Mouse (Mus musculus): Measurements from ENCODE around the gene Nr2f2. TPM values are rescaled to one million over a fixed set of nuclear protein-coding genes. Genes with fewer than 3 reads are reported as not detected.

Gene Nr2f2
- polyA plus RNA-seq, 1 experiment from 2014 or later, result 97.9 TPM

- Histone ChIP-seq H3K27me3 (peaks cover 71% of the 10 kb centered on the region), H3K4me2 (peak overlapping the region; percentile 70), H3K4me3 (peak overlapping the region; percentile 72), H3K4me1 (peaks cover 16% of the 10 kb centered on the region; the same call in 1 of the 2 replicates), H3K27ac (peak overlapping the region; percentile 99), H3K9ac (peak overlapping the region; percentile 94), H3K36me3 (ENCODE audit: poor library complexity, severe bottlenecking) (peaks cover 12% of the 10 kb centered on the region), H3K9me3 (replicated peaks) (no peaks in the 10 kb centered on the region)
- WGBS, result 23% methylated on average over 5 of the region's 5 CpGs
- no peak for ATAC-seq
Observed at GRCm38 (mm10) chr7:70355691-70356568, 10.6 kb downstream of the Nr2f2 start.

GRCm38 (mm10) chr7:70355357-70355620 is 11.2 kb downstream of the Nr2f2 start:
- H3K27ac ChIP-seq, result peak overlapping the region; percentile 99
- H3K4me3 ChIP-seq, result peak overlapping the region; percentile 72
- H3K36me3 ChIP-seq (ENCODE audit: poor library complexity, severe bottlenecking), result peaks cover 12% of the 10 kb centered on the region
- 6% methylated on average over 2 of the region's 2 CpGs for WGBS
- peak overlapping the region; percentile 70 for H3K4me2 ChIP-seq
- peaks cover 17% of the 10 kb centered on the region for H3K4me1 ChIP-seq
- H3K9ac ChIP-seq, result peak overlapping the region; percentile 94
- H3K9me3 ChIP-seq (replicated peaks), result no peaks in the 10 kb centered on the region
- H3K27me3 ChIP-seq, result peaks cover 77% of the 10 kb centered on the region
- ATAC-seq, result no peak

GRCm38 (mm10) chr7:70354606-70355356 is 11.8 kb downstream of the Nr2f2 start:
- H3K4me1 ChIP-seq, result peaks cover 16% of the 10 kb centered on the region

GRCm38 (mm10) chr7:70353151-70353550 is 13.4 kb downstream of the Nr2f2 start:
- ATAC-seq, result no peak
- H3K4me1 ChIP-seq, result peaks cover 27% of the 10 kb centered on the region
- H3K4me3 ChIP-seq, result peak overlapping the region; percentile 56
- peaks cover 81% of the 10 kb centered on the region for H3K27me3 ChIP-seq
- peaks cover 11% of the 10 kb centered on the region for H3K36me3 ChIP-seq (ENCODE audit: poor library complexity, severe bottlenecking)
- WGBS, result 8% methylated on average over 4 of the region's 4 CpGs
- peak overlapping the region; percentile 49 for H3K27ac ChIP-seq
- H3K9me3 ChIP-seq (replicated peaks), result no peaks in the 10 kb centered on the region
- H3K4me2 ChIP-seq, result peak overlapping the region; percentile 80
- peak overlapping the region; percentile 85 for H3K9ac ChIP-seq

More at GRCm38 (mm10) chr7:70354606-70355356, 11.8 kb downstream of the Nr2f2 start:
- 8% methylated on average over 14 of the region's 14 CpGs for WGBS
- peak overlapping the region; percentile 72 for H3K4me3 ChIP-seq
- peak overlapping the region; percentile 99 for H3K27ac ChIP-seq
- peak overlapping the region; percentile 94 for H3K9ac ChIP-seq
- H3K36me3 ChIP-seq (ENCODE audit: poor library complexity, severe bottlenecking), result peaks cover 12% of the 10 kb centered on the region
- H3K27me3 ChIP-seq, result peaks cover 77% of the 10 kb centered on the region
- ATAC-seq, result 0 out of 2 replicates have a peak, but pooled peaks have one; percentile 6
- peak overlapping the region; percentile 70 for H3K4me2 ChIP-seq
- H3K9me3 ChIP-seq (replicated peaks), result no peaks in the 10 kb centered on the region

GRCm38 (mm10) chr7:70352617-70353016 is 13.9 kb downstream of the Nr2f2 start:
- 9% methylated on average over 3 of the region's 3 CpGs for WGBS
- peak overlapping the region; percentile 97 for H3K27ac ChIP-seq
- no peaks in the 10 kb centered on the region for H3K9me3 ChIP-seq (replicated peaks)
- H3K4me2 ChIP-seq, result peak overlapping the region; percentile 80
- peak overlapping the region; percentile 56 for H3K4me3 ChIP-seq
- peaks cover 6% of the 10 kb centered on the region for H3K36me3 ChIP-seq (ENCODE audit: poor library complexity, severe bottlenecking)
- ATAC-seq, result no peak
- H3K9ac ChIP-seq, result peak overlapping the region; percentile 85
- peaks cover 29% of the 10 kb centered on the region for H3K4me1 ChIP-seq
- peaks cover 81% of the 10 kb centered on the region for H3K27me3 ChIP-seq

GRCm38 (mm10) chr7:70351981-70352560 is 14.5 kb downstream of the Nr2f2 start:
- Histone ChIP-seq H3K27ac (peak overlapping the region; percentile 97), H3K9ac (peak overlapping the region; percentile 85), H3K4me3 (peak overlapping the region; percentile 56), H3K4me1 (peaks cover 33% of the 10 kb centered on the region), H3K4me2 (peak overlapping the region; percentile 80), H3K27me3 (peaks cover 81% of the 10 kb centered on the region), H3K36me3 (ENCODE audit: poor library complexity, severe bottlenecking) (peaks cover under 1% of the 10 kb centered on the region), H3K9me3 (replicated peaks) (no peaks in the 10 kb centered on the region)
- WGBS, result 0% methylated on average over 1 of the region's 1 CpGs
- ATAC-seq, result no peak

GRCm38 (mm10) chr7:70350781-70351551 is 15.6 kb downstream of the Nr2f2 start:
- H3K4me2 ChIP-seq, result peak overlapping the region; percentile 80
- H3K9ac ChIP-seq, result peak overlapping the region; percentile 85
- peak overlapping the region; percentile 97 for H3K27ac ChIP-seq
- H3K36me3 ChIP-seq (ENCODE audit: poor library complexity, severe bottlenecking), result no peaks in the 10 kb centered on the region; the same call in 1 of the 2 replicates
- ATAC-seq, result peak; percentile 68
- WGBS, result 0% methylated on average over 46 of the region's 55 CpGs
- peaks cover 81% of the 10 kb centered on the region for H3K27me3 ChIP-seq
- no peaks in the 10 kb centered on the region for H3K9me3 ChIP-seq (replicated peaks)
- H3K4me3 ChIP-seq, result peak overlapping the region; percentile 56
- H3K4me1 ChIP-seq, result peaks cover 44% of the 10 kb centered on the region

GRCm38 (mm10) chr7:70349981-70350670 is 16.4 kb downstream of the Nr2f2 start:
- Histone ChIP-seq H3K4me3 (peak overlapping the region; percentile 56), H3K9me3 (replicated peaks) (no peaks in the 10 kb centered on the region), H3K4me1 (peaks cover 50% of the 10 kb centered on the region), H3K9ac (peak overlapping the region; percentile 85), H3K4me2 (peak overlapping the region; percentile 80), H3K27ac (peak overlapping the region; percentile 97), H3K36me3 (ENCODE audit: poor library complexity, severe bottlenecking) (no peaks in the 10 kb centered on the region), H3K27me3 (peaks cover 81% of the 10 kb centered on the region)
- ATAC-seq, result peak; percentile 42
- WGBS, result 4% methylated on average over 20 of the region's 20 CpGs

- Histone ChIP-seq H3K4me3 (peak overlapping the region; percentile 56), H3K9ac (peak overlapping the region; percentile 85), H3K27ac (peak overlapping the region; percentile 97), H3K36me3 (ENCODE audit: poor library complexity, severe bottlenecking) (no peaks in the 10 kb centered on the region), H3K27me3 (peaks cover 83% of the 10 kb centered on the region), H3K9me3 (replicated peaks) (no peaks in the 10 kb centered on the region), H3K4me1 (peaks cover 56% of the 10 kb centered on the region), H3K4me2 (peak overlapping the region; percentile 80)
- 7% methylated on average over 11 of the region's 11 CpGs for WGBS
- ATAC-seq, result no peak
Observed at GRCm38 (mm10) chr7:70348977-70349615, 17.4 kb downstream of the Nr2f2 start.

- WGBS, result 5% methylated on average over 30 of the region's 30 CpGs
- peak overlapping the region; percentile 80 for H3K4me2 ChIP-seq
- H3K9me3 ChIP-seq (replicated peaks), result no peaks in the 10 kb centered on the region
- peaks cover 91% of the 10 kb centered on the region for H3K27me3 ChIP-seq
- peaks cover 56% of the 10 kb centered on the region for H3K4me1 ChIP-seq
- ATAC-seq, result no peak
- H3K9ac ChIP-seq, result peak overlapping the region; percentile 85
- no peaks in the 10 kb centered on the region for H3K36me3 ChIP-seq (ENCODE audit: poor library complexity, severe bottlenecking)
- H3K27ac ChIP-seq, result peak overlapping the region; percentile 97
- H3K4me3 ChIP-seq, result peak overlapping the region; percentile 56
Observed at GRCm38 (mm10) chr7:70348064-70348976, 18.2 kb downstream of the Nr2f2 start.
